Comparison of ENCODE assay signal across 12 mouse cellular contexts in genomic region chr1:169160858-169161257, GRCm38 (mm10).
DNase-seq lines count a peak whose midpoint lies in the region; ATAC-seq lines count a peak whose summit lies in the region.
"Had no signal": no experiment of that assay in that cellular context is flagged by ENCODE, and none has a peak within 500 bp of the region (broad histone marks: within the 10 kb centered on the region; RNA-seq: fewer than 3 reads in every experiment).

No protein-coding gene starts in this region.

- DNase-seq in frontal cortex, postnatal 14 days (ENCODE audit: low spot score in 2 of 2) = no peak
- peak; percentile 44 to 61 for DNase-seq in urinary bladder, postnatal 4 days (ENCODE audit: low spot score in 2 of 2)
- DNase-seq in urinary bladder, postnatal 25 days (ENCODE audit: low spot score) = no peak
- DNase-seq in kidney, postnatal 10 days = peak; percentile 68
- DNase-seq in spleen, postnatal 36 days (ENCODE audit: low spot score in 2 of 2) = no peak
- DNase-seq in layer of hippocampus, postnatal 10 days (ENCODE audit: low spot score in 2 of 2) = no peak
- DNase-seq in frontal cortex, postnatal 36 days (ENCODE audit: low spot score in 2 of 2) = no peak
- DNase-seq: B cell, adult 2 months; cerebellum, adult 9-10 months; right cerebral cortex, postnatal 14 days; thymus, adult 2 months had no signal

- peak; percentile 32; the same call in 1 of the 2 replicates for ATAC-seq in frontal cortex, adult (ENCODE audit: low TSS enrichment)

Comparison
In these comparisons a context has a peak if more than half of its experiments do, and no peak if none do; other contexts are left out.
1. DNase-seq: peak in urinary bladder, postnatal 4 days (2 of 2) and kidney, postnatal 10 days (single experiment); none in frontal cortex, postnatal 14 days (0 of 2), urinary bladder, postnatal 25 days (single experiment), spleen, postnatal 36 days (0 of 2), layer of hippocampus, postnatal 10 days (0 of 2) and frontal cortex, postnatal 36 days (0 of 2).